Mouse (Mus musculus): ENCODE measurements at regions not wholly inside any gene's neighbourhood (a gene's known extent, or its start where the extent isn't known, plus 50 kb on each side); places are given as distances from the start of the nearest gene placed in this dataset.
A peak's percentile ranks its signal among the peaks of the same experiment; 100 is the strongest.

- DNase-seq, result no peak
Observed at GRCm38 (mm10) chr1:190067181-190067580, 103.3 kb downstream of the Prox1 start.

- no peak for DNase-seq
Observed at GRCm38 (mm10) chr1:190066426-190066825, 104.1 kb downstream of the Prox1 start.

- DNase-seq, result no peak
Observed at GRCm38 (mm10) chr1:190061560-190062295, 108.8 kb downstream of the Prox1 start.

GRCm38 (mm10) chr1:190059025-190059424 is 111.5 kb downstream of the Prox1 start:
- no peak for DNase-seq

DNA sequence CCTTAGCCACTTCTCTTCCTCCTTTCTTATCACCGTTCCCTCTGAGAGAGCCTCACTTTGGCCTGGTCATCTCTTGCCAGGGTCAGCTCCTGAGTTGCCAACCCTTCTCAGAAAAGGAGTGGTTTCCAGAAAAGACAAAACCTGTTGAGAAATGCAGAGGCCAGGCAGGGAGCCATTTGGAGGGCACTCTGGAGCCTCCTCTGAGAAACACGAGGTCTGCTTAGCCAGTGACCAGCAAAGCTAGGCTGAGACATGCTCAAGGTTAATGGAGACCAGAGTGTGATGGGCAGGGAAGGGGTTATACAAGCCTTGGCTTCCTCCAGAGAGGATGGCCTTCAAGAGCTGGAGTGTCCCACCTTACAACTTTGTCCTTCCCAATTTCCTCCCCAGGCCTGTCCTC is 113.6 kb downstream of the Prox1 start:
- no peak for DNase-seq

- no peak for DNase-seq
Observed at GRCm38 (mm10) chr1:190051903-190052302, 118.6 kb downstream of the Prox1 start.

- no peak for DNase-seq
Observed at GRCm38 (mm10) chr1:190048521-190049170, 121.9 kb downstream of the Prox1 start.

DNA sequence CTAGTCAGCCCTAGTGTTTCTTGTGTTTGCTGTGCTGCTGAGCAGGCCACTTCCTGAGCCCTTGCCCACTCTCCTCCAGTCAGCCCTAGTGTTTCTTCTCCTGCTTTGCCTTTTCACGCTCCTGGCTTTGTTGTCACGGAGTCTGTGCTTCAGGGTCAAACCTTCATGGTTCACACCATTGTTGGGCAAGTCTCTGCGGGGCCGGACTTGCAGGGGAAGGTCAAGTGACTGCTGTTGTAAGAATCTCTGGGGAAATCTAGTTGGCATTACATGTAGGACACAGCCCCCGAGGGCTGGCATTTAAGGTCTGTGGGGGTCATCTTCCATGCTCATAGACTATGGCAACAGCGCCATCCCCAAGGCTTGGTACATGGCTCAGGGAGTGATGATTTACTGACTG is 123.3 kb downstream of the Prox1 start:
- DNase-seq, result no peak

DNA sequence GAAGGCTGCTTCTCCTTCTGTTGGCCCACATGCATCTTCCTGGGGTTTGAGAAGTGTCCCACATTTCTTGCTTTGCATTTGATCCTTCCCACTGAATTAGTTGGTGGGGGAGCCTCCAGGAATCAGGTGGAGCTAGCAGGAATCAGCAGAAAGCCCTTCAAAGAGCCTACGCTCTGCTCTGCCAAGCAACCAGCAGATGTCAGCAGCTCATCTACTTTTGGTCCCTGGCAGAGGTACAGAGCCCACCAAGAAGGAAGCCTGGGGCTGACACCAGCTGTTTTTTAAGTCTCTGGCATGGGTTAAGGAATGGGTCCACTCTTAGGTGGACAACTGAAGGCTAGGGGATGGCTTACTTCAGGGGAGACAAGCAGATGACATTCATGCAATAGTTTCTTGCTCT is 123.6 kb upstream of the Smyd2 start:
- DNase-seq, result peak; percentile 8

GRCm38 (mm10) chr1:190044036-190044435 is 121.9 kb upstream of the Smyd2 start:
- no peak for DNase-seq

DNA sequence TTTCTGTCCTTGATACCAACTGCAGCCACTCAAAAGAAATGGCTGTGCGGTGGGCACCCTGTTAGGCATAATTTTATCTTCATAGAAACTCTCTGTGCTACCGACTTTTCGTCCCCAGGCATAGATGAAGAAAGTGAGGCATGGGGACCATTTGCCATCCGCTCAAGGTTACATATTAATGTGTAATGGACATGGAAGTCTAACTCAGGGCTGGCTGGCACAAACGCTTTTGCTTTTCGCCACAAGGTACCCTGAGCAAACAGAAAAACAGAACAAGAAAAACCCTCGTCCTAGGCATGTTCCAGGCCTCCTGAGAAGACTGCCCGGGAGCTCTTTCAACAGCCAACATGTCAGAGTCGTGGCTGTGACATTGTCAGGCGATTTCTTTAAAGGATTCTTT is 121.0 kb upstream of the Smyd2 start:
- DNase-seq, result no peak

GRCm38 (mm10) chr1:190042197-190042596 is 120.0 kb upstream of the Smyd2 start:
- DNase-seq, result no peak

GRCm38 (mm10) chr1:190041096-190041706 is 119.0 kb upstream of the Smyd2 start:
- no peak for DNase-seq

GRCm38 (mm10) chr1:190038046-190038445 is 115.9 kb upstream of the Smyd2 start:
- DNase-seq, result no peak

- no peak for DNase-seq
Observed at GRCm38 (mm10) chr1:190036726-190037125, 114.6 kb upstream of the Smyd2 start.

DNA sequence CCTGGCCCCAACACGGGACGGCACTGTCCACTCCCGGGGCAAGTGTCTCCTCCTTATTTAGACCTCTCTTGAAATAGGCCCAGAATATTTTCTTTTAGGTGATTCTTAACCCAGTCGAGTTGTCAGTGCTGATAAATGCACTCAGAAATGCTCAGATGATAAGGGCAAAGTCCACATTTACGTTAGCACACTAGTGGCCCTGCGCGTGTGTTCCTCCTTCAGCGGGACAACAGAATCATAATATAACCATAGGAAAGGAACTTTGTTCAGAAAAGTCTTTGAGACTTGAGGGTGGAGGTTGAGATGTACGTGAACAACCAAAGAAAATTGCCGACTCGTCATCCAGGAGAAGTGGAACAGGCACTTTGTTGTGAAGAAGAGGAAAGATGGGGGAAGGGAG is 113.8 kb upstream of the Smyd2 start:
- no peak for DNase-seq

GRCm38 (mm10) chr1:190034091-190034490 is 111.9 kb upstream of the Smyd2 start:
- no peak for DNase-seq

- DNase-seq, result no peak
Observed at GRCm38 (mm10) chr1:190027536-190027935, 105.4 kb upstream of the Smyd2 start.

GRCm38 (mm10) chr1:190009466-190009865 is 87.3 kb upstream of the Smyd2 start:
- no peak for DNase-seq

DNA sequence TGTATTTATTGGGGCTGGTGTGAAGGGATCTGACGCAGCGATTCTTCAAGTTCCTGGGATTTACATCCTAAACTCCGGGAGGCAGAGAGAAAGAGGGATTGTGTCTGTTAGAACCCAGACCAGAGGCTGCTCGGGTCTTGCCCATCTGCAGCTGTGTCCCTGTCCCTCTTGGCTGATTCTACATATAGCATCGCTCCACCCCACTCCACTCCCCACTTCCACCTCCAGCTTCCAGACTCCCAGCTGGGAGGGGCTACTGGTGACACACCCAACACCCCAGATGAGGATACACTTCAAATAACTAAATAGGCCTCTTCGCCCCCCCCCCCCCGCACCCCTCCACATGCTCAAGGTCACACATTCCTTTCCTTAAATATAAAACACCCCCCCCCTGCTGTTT is 85.1 kb upstream of the Smyd2 start:
- DNase-seq, result no peak

DNA sequence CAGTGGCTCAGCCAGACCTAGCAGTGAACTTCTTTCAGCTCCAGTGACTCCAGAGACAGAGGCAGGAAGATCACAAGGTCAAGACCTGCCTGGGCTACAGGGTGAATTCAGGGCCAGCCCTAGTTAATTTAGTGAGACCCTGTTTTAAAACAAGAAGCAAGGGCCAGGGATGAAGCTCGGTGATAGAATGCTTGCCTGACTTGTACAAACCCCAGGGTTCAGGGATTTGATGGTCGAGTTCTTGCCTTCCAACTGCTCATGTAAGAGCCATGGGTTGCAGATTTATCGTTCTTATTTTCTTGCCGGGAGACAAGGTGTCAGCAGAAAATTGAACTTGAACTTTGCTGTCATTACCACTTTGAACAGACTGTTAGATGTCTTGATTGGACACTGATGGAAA is 78.9 kb upstream of the Smyd2 start:
- DNase-seq, result no peak

DNA sequence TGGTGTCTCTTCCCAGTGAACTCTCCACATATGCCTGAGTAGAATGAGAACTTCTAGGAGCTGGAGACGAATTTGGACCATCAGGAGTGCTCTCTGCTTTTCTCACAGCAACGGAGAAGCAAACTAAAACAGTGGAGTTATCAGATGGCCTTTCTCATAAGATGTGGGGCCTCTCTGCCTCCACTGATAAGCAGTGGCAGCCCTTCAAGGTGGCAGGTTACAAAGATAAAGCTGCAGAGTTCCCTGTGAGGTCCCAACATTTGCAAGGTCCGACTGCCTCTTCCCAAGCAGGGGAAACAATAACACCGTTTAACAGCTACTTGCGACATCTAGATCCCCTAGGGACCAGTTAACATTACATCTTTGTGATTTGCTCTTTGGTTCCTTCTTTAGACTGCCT is 71.5 kb upstream of the Smyd2 start:
- no peak for DNase-seq

DNA sequence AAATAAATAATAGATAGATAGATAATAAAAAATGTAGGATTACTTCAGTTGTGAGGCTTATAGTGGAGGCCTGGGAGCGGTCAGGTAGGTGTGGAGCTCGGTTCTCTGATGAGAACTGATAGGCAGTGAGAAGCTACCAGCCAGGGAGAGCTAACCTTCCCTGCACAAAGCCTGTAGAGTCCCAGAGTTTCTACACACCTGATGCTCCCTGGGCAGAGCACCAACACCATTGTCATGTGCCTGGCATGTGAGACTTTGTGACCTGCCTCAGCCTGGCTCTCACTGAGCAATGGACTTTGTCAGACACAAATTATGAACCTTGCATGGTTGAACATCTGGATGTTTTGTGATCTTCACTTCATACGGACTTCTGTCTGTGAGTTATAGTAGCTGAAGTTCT is 71.1 kb upstream of the Smyd2 start:
- DNase-seq, result no peak

DNA sequence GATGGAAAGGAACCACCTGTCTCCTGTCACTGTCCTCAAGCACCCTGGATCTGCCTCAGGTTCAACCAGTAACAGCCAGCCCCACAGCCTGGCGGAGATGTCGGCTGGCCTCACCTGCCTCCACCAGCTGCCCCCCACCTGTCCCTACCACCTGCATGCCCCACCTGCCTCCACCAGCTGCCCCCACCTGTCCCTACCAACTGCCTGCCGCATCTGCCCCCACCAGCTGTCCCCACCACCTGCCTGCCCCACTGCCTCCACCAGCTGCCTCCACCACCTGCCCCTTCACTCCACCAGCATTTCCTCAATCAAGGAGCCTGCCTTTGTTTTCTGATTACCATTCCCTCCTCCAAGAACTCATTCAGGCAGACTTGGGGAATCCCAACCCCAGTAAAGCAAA is 68.9 kb upstream of the Smyd2 start:
- DNase-seq, result no peak
